Mouse (Mus musculus) heart, postnatal 0 days (tissue): ENCODE measurements around the gene Ctcf.

ENCODE experiments used
- CTCF ChIP-seq: IDR thresholded peaks from 2 replicates; pipeline ENCODE4 v1.5.1; 2016; ENCODE audit warnings: antibody characterized with exemption, control low read depth, low read depth
- EP300 ChIP-seq: IDR thresholded peaks from 2 replicates; pipeline ENCODE4 v1.6.1; 2016; ENCODE audit warnings: antibody characterized with exemption, low read depth

- TF ChIP-seq CTCF: no peak
- TF ChIP-seq EP300: no peak
Measured at GRCm38 (mm10) chr8:105636018-105636962, at the start of gene Ctcf.
